Mouse (Mus musculus): Measurements from ENCODE around the gene Tm9sf2.

Tm9sf2 gene

GRCm38 (mm10) chr14:122181078-122181814 lies 74.4 kb downstream of the Tm9sf2 start, which contains the start of gene Clybl:
Gene Clybl (plus strand): TSS chr14:122181704.
- peak; percentile 98 for DNase-seq

GRCm38 (mm10) chr14:122181815-122182157 lies 74.9 kb downstream of the Tm9sf2 start:
- DNase-seq: no peak

- no peak for DNase-seq
Measured at GRCm38 (mm10) chr14:122182220-122182619, 75.4 kb downstream of the Tm9sf2 start.

GRCm38 (mm10) chr14:122183974-122184373 lies 77.1 kb downstream of the Tm9sf2 start:
- no peak for DNase-seq

GRCm38 (mm10) chr14:122188250-122188649 lies 81.4 kb downstream of the Tm9sf2 start:
- no peak for DNase-seq

- no peak for DNase-seq
Measured at GRCm38 (mm10) chr14:122189901-122190300, 83.1 kb downstream of the Tm9sf2 start.

- DNase-seq: no peak
Measured at GRCm38 (mm10) chr14:122190527-122190926, 83.7 kb downstream of the Tm9sf2 start.

GRCm38 (mm10) chr14:122190941-122191510 lies 84.2 kb downstream of the Tm9sf2 start:
- DNase-seq: peak; percentile 76

- DNase-seq: no peak
Measured at GRCm38 (mm10) chr14:122194630-122195029, 87.8 kb downstream of the Tm9sf2 start.

- no peak for DNase-seq
Measured at GRCm38 (mm10) chr14:122196851-122197250, 90.0 kb downstream of the Tm9sf2 start.

- DNase-seq: no peak
Measured at GRCm38 (mm10) chr14:122200247-122200885, 93.5 kb downstream of the Tm9sf2 start.

- no peak for DNase-seq
Measured at GRCm38 (mm10) chr14:122209177-122209576, 102.3 kb downstream of the Tm9sf2 start.
